Mouse (Mus musculus) CH12.LX (cell line): ENCODE measurements around the gene Dusp10. TPM values are rescaled to one million over a fixed set of nuclear protein-coding genes. Genes with fewer than 3 reads are reported as not detected.

Source experiments
- DNase-seq: peaks from one replicate; pipeline ENCODE4 v3.0.0-alpha.2; 2013; ENCODE audit errors: extremely low read depth
- H3K27ac ChIP-seq: 2 replicates; pipeline ENCODE4 v1.5.1; 2012; ENCODE audit warnings: low read depth, mild to moderate bottlenecking, control low read depth, moderate library complexity; ENCODE audit not compliant: insufficient read depth
- H3K27me3 ChIP-seq: replicated peaks from 2 replicates; pipeline ENCODE3; 2012; ENCODE audit warnings: inconsistent platforms
- H3K36me3 ChIP-seq, 2 experiments: replicated peaks in 1 of 2; 2 replicates each; pipeline versions ENCODE3 to v1.6.1; 2012; ENCODE audit warnings: inconsistent platforms in 1 of 2, low read length in 1 of 2, mild to moderate bottlenecking in 1 of 2, mixed read lengths in 1 of 2, moderate library complexity in 1 of 2; ENCODE audit not compliant: control insufficient read depth in 1 of 2, insufficient read depth in 1 of 2
- H3K4me1 ChIP-seq, 2 experiments: 2 replicates each; pipeline ENCODE4 v1.6.1; 2012; ENCODE audit warnings: inconsistent platforms in 1 of 2, moderate library complexity in 1 of 2; ENCODE audit not compliant: insufficient read depth in 2 of 2, control insufficient read depth in 1 of 2
- H3K4me2 ChIP-seq: 2 replicates; pipeline ENCODE4 v1.6.1; 2012; ENCODE audit warnings: low read depth, mild to moderate bottlenecking, control low read depth; ENCODE audit not compliant: poor library complexity, insufficient read depth, severe bottlenecking
- H3K4me3 ChIP-seq, 3 experiments: fragments of 150-350 bp in 1 of 3; sonication (generic) in 1 of 3; replicated peaks in 1 of 3; 2 replicates each; pipeline versions ENCODE3 to v1.5.1; 2011 to 2012; ENCODE audit warnings: low read depth in 2 of 3, low read length in 2 of 3, mild to moderate bottlenecking in 2 of 3, moderate library complexity in 2 of 3, control low read depth in 1 of 3, improper control_type of control experiment in 1 of 3, inconsistent platforms in 1 of 3, mixed read lengths in 1 of 3; ENCODE audit not compliant: poor library complexity in 1 of 3
- H3K79me2 ChIP-seq: replicated peaks from 2 replicates; pipeline ENCODE4 v1.6.1; 2012; ENCODE audit warnings: mild to moderate bottlenecking, moderate library complexity; ENCODE audit not compliant: control insufficient read depth, poor library complexity, insufficient read depth, severe bottlenecking; ENCODE audit errors: extremely low read depth
- H3K9ac ChIP-seq: 2 replicates; pipeline ENCODE4 v1.6.1; 2012; ENCODE audit warnings: low read depth, mild to moderate bottlenecking, control low read depth, moderate library complexity; ENCODE audit not compliant: insufficient read depth
- H3K9me3 ChIP-seq: replicated peaks from 2 replicates; pipeline ENCODE3; 2012; ENCODE audit warnings: low read length, inconsistent platforms, mixed read lengths
- BHLHE40 ChIP-seq: IDR thresholded peaks from 2 replicates; pipeline ENCODE4 v1.6.1; 2011; ENCODE audit warnings: mild to moderate bottlenecking, low read depth, low read length, improper control_type of control experiment
- CHD2 ChIP-seq: IDR thresholded peaks from 2 replicates; pipeline ENCODE4 v1.6.1; 2011; ENCODE audit warnings: low read length, improper control_type of control experiment
- CTCF ChIP-seq, 2 experiments: IDR thresholded peaks in 1 of 2; conservative IDR thresholded peaks in 1 of 2; 2 replicates each; pipeline ENCODE4 v1.5.1; 2011 to 2012; ENCODE audit warnings: low read depth in 2 of 2, low read length in 2 of 2, improper control_type of control experiment in 1 of 2, inconsistent platforms in 1 of 2, mild to moderate bottlenecking in 1 of 2, moderate library complexity in 1 of 2
- GABPA ChIP-seq: IDR thresholded peaks from 2 replicates; pipeline ENCODE4 v1.6.1; 2012; ENCODE audit warnings: low read depth, low read length, improper control_type of control experiment, inconsistent platforms; ENCODE audit not compliant: insufficient replicate concordance
- HCFC1 ChIP-seq: IDR thresholded peaks from 2 replicates; pipeline ENCODE4 v1.6.1; 2012; ENCODE audit warnings: low read depth, mild to moderate bottlenecking, inconsistent platforms, low read length, improper control_type of control experiment
- IRF4 ChIP-seq: IDR thresholded peaks from 2 replicates; pipeline ENCODE4 v1.6.1; 2014; ENCODE audit warnings: low read depth, mild to moderate bottlenecking, inconsistent platforms, low read length, improper control_type of control experiment
- JUND ChIP-seq: conservative IDR thresholded peaks from 2 replicates; pipeline ENCODE4 v1.6.1; 2011; ENCODE audit warnings: low read depth, low read length, improper control_type of control experiment
- KAT2A ChIP-seq: IDR thresholded peaks from 2 replicates; pipeline ENCODE4 v1.6.1; 2012; ENCODE audit warnings: low read length, improper control_type of control experiment, inconsistent platforms; ENCODE audit not compliant: insufficient replicate concordance
- MAFK ChIP-seq: IDR thresholded peaks from 2 replicates; pipeline ENCODE4 v1.6.1; 2011; ENCODE audit warnings: low read length, improper control_type of control experiment; ENCODE audit not compliant: insufficient replicate concordance
- MAX ChIP-seq: IDR thresholded peaks from 2 replicates; pipeline ENCODE4 v1.6.1; 2011; ENCODE audit warnings: low read length, improper control_type of control experiment
- MXI1 ChIP-seq: IDR thresholded peaks from 2 replicates; pipeline ENCODE4 v1.6.1; 2011; ENCODE audit warnings: mild to moderate bottlenecking, low read depth, low read length, improper control_type of control experiment
- NELFE ChIP-seq: IDR thresholded peaks from 2 replicates; pipeline ENCODE4 v1.6.1; 2011; ENCODE audit warnings: low read depth, low read length, improper control_type of control experiment
- PAX5 ChIP-seq: IDR thresholded peaks from 2 replicates; pipeline ENCODE4 v1.6.1; 2012; ENCODE audit warnings: low read length, inconsistent platforms, mixed read lengths
- RAD21 ChIP-seq: IDR thresholded peaks from 2 replicates; pipeline ENCODE4 v1.6.1; 2011; ENCODE audit warnings: low read depth, mild to moderate bottlenecking, low read length, improper control_type of control experiment, moderate library complexity
- RCOR1 ChIP-seq: conservative IDR thresholded peaks from 2 replicates; pipeline ENCODE4 v1.6.1; 2012; ENCODE audit warnings: low read depth, mild to moderate bottlenecking, inconsistent platforms, low read length, improper control_type of control experiment
- SMC3 ChIP-seq: IDR thresholded peaks from 2 replicates; pipeline ENCODE4 v1.6.1; 2011; ENCODE audit warnings: low read depth, low read length, improper control_type of control experiment
- TBP ChIP-seq: conservative IDR thresholded peaks from 2 replicates; pipeline ENCODE4 v1.6.1; 2011; ENCODE audit warnings: low read depth, low read length, improper control_type of control experiment
- USF1 ChIP-seq: IDR thresholded peaks from 2 replicates; pipeline ENCODE4 v1.6.1; 2014; ENCODE audit warnings: low read depth, mild to moderate bottlenecking, inconsistent platforms, low read length, improper control_type of control experiment
- ZC3H11A ChIP-seq: IDR thresholded peaks from 2 replicates; pipeline ENCODE4 v1.6.1; 2012; ENCODE audit warnings: low read depth, mild to moderate bottlenecking, inconsistent platforms, low read length, improper control_type of control experiment
- ZMIZ1 ChIP-seq: IDR thresholded peaks from 2 replicates; pipeline ENCODE4 v1.6.1; 2012; ENCODE audit warnings: low read depth, mild to moderate bottlenecking, inconsistent platforms, low read length, improper control_type of control experiment
- dilution Hi-C: fragments of 300-500 bp; cut with MboI; formaldehyde crosslinking; loops from 2 replicates; pipeline ENCODE4 v1.14.3; 2020; ENCODE audit warnings: low sequenced_read_pairs; ENCODE audit not compliant: extremely low pct_unique_long_range_greater_than_20kb, extremely low pct_ligation_motif_present
- in situ Hi-C: fragments of 300-500 bp; cut with MboI; formaldehyde crosslinking; loops from 3 replicates; pipeline ENCODE4 v1.14.3; 2019; ENCODE audit warnings: low sequenced_read_pairs, low pct_ligation_motif_present, low pct_unique_long_range_greater_than_20kb, mixed read lengths
- polyA plus RNA-seq: library from polyadenylated mRNA; unstranded; fragments of >175 nt; gene quantifications from 2 replicates; pipeline ENCODE4 v1.2.1, GENCODE M21; 2012; ENCODE audit warnings: low read depth; ENCODE audit not compliant: insufficient read length
- total RNA-seq, 2 experiments: library from RNA; depleted of rRNA; stranded (reverse); fragments of 300-350 nt in 1 of 2; fragments of >200 nt in 1 of 2; gene quantifications; 2 replicates each; pipeline ENCODE4 v1.2.3; 2012 to 2014

Dusp10 gene
- 2.4 and 2.8 TPM in 2 replicates for total RNA-seq (2012; rRNA removed)
- total RNA-seq (2014; rRNA removed) = 11.2 and 14.2 TPM in 2 replicates
- 13.9 and 16.1 TPM in 2 replicates for polyA plus RNA-seq

DNA sequence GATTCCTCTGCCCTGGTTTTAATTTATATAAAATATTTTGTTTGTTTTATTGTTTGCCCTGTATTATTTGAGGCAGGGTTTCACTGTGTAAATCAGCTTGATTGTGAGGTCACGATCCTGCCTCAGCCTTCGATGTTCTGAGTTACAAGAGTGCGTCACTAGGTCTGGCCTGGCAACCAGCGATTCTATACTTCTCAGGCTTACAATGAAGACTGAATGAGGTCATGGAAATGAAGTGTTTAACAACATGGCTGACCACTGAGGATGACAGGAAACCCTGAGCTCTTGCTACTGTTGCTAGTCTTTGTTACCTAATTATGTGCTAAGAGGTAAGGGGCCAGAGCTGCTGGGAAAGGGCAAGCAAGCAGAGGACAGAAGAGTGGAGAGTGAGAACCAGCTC lies at the start of gene Dusp10:
Gene Dusp10, plus strand, starts transcription at position 197 of the 400 bp plus-strand sequence.
- Histone ChIP-seq H3K36me3 (no peaks in the 10 kb centered on the region), H3K79me2 (no peaks in the 10 kb centered on the region), H3K27ac (no peak within 1 kb of the TSS), H3K27me3 (no peaks in the 10 kb centered on the region), H3K4me3 (no peak within 1 kb of the TSS), H3K9ac (no peak within 1 kb of the TSS), H3K4me1 (peaks cover 7 to 43% of the 10 kb centered on the region in 2 experiments; a peak in 3 of 4 replicates), H3K9me3 (peaks cover 3% of the 10 kb centered on the region), H3K4me2 (no peak within 1 kb of the TSS)
- no peak for DNase-seq
- TF ChIP-seq RCOR1 (no peak), IRF4 (no peak), KAT2A (no peak), USF1 (no peak), ZC3H11A (no peak), ZMIZ1 (no peak), HCFC1 (no peak), CHD2 (no peak), NELFE (no peak), RAD21 (no peak), BHLHE40 (no peak), MAFK (no peak), MAX (no peak), PAX5 (no peak), JUND (no peak), CTCF (conservative IDR thresholded peaks at IDR 0.05 in 1 of 2, IDR thresholded peaks at IDR 0.05 in 1 of 2; ENCODE audit: low read depth in 2 of 2, low read length in 2 of 2) (no peak), GABPA (no peak), TBP (no peak), MXI1 (no peak)
- in situ Hi-C loops (no loop called here), dilution Hi-C loops (no loop called here)

DNA sequence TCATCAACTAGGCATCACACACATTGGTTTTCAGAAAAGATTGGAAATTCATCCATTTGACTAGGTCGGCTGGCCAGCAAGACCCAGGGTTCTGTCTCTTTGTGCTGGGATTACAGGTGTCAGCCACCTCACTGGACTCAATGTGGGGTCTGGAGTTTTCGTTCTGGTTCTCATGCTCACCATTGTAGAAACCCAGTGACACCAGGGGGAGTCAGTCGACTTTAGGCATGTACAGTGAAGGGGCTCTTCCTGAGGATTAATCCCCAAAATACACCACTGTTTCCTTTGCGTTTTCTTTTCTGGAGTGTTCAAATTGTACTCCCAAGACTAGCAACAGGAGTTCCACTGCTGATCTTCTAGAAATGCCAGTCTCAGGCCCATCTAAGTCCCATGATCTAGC lies 47.8 kb upstream of the Dusp10 start:
- Histone ChIP-seq H3K79me2 (no peaks in the 10 kb centered on the region), H3K36me3 (no peaks in the 10 kb centered on the region), H3K4me2 (no peak overlapping the region), H3K4me1 (peaks cover 0 to 15% of the 10 kb centered on the region in 2 experiments; a peak in 2 of 4 replicates), H3K9me3 (no peaks in the 10 kb centered on the region), H3K4me3 (no peak overlapping the region), H3K9ac (no peak overlapping the region), H3K27ac (no peak overlapping the region), H3K27me3 (peaks cover 3% of the 10 kb centered on the region)
- no peak for DNase-seq
- in situ Hi-C loops (no loop called here), dilution Hi-C loops (no loop called here)
- TF ChIP-seq SMC3 (peak; percentile 30; the same call in 1 of the 2 replicates), ZC3H11A (no peak)
- TF ChIP-seq, all 38 proteins: peak for 1
